Mouse (Mus musculus): ENCODE measurements around the gene Hs6st3. TPM values are rescaled to one million over a fixed set of nuclear protein-coding genes. Genes with fewer than 3 reads are reported as not detected.
"Not testable (repeated sequence)": the region's sequence is repeated elsewhere in the genome, so short reads cannot be mapped to it uniquely, and the experiment has no call there.

Gene Hs6st3
- total RNA-seq, 4 experiments from 2014 or later: 0.41 to 2.3 (median 1.0) TPM

DNA sequence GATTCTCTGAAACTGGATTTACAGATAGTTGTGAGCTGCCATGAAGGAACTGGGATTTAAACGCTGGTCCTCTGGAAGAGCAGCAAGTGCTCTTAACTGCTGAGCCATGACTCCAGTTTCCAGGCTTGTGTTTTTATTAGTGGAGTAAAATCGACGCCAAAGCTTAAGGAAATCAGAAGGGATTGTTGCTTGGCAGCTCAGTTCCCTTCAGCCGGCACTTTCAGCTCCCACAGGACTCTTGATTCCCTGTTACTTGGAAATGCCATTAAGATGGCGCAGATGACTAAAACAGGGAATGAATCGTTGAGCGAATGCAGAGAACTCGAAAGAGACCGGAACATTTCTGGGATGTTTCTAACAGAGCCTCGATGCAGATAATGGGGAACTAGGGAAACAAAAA is 112.2 kb downstream of the Hs6st3 start:
- no peak for DNase-seq

DNA sequence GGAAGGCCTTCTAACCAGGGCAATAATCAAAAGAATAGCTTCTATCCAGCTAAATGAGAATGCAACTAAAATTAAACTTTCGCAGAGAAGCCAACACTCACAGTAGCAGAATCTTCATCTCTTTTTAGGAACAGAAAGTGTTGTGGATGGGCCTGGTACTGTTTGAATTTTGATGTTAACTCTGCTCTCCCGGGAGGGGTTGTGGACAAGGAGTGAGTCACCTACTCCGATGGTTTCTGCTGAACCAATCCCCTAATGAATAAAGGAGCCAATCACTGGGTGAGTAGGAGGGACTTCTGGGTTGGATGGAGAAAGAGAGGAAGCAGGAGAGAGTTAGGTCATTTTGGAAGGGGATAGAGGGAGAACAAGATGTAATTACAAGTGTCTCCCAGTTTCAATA is 117.3 kb downstream of the Hs6st3 start:
- no peak for DNase-seq

DNA sequence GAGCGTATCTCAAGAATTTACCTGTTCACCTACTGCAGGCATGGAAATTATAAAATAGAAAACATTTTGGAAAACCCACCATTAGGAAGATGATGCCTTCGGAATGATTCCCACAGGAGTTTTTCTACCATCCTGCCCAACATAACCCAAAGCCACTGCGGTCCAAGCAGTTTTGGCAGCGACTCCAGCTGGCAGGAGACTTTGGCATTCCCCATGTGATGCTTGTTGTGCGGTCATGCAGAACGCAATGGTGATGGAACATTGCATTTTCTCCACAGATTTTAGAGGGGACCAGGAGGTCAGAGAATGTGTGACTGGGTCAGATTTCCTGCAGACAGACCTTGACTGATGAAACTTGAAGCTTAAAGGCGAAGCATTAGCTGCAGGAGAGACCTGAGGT is 118.9 kb downstream of the Hs6st3 start:
- no peak for DNase-seq

DNA sequence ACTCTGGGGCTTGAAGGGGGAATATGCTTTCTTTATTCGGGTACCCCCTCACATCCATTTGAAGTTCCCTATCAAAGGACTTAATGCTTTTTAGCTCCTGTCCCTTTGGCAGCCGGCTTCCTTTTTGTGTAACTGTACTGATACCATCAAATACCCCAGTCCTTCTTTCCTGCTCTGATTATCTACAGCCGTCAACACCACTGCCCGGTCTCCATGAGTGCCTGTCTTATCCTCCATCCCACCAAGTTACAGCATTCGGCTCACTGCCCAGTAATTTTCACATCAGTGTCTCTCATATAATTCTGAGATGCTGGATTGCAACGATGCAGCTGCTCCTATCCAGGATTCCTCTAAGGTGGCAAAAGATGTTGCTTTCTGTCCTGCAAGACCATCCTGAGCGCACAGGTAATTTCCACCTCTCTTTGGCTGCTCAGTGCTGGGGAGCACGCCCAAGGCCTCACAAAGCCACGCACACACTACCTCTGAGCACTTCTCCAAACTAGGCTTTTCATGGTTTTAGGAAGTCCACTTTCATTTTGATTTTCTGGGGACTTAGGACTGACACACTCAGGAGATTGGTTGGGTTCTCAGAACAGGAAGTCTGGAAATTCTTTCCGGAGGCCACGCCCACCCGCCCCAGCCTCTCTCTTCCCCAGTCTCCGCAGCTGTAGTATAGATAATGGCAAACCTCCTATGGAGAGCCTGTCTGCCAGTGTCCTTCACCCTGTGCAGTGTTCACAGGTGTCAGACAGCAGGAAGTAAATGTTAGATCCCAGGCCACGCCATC is 122.2 kb downstream of the Hs6st3 start:
- DNase-seq: no peak

DNA sequence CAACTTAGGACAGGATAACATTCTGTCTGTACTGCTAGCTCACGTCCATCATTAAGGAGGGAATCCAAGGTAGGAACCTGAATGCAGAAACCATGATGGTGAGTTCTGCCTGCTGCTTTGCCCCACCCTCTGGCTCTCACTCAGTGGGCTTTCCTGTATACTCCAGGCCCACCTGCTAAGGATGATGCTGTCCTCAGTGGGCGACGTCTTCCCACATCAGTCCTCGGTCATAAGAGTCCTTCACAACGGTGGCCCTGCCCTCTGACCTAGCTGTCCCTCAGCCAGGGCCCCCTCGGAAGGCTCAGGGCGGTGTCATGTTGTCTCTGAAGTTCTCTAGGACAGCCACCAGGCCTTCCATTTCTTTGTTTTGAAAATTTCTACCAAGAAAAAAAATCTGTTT is 128.2 kb downstream of the Hs6st3 start:
- DNase-seq: no peak

DNA sequence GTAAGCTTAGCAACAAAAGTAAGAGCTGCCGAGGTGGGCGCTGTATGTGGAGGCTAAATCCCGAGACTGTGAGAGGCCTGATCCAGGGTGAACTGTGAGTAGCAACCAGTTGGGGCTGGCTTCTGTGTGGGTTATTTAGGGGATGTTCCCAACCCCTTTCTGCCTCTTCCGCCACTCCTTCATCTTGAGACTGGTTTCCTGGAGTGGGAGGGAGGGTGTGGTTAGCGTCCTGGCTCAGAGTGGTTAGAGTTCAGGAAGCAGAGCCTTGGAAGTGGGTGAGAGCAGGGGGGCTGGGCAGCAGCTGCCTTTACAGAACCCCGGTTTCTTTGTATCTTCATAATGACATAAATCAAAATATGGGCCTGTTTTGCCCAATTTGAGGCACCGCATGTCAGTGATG is 134.9 kb downstream of the Hs6st3 start:
- no peak for DNase-seq

DNA sequence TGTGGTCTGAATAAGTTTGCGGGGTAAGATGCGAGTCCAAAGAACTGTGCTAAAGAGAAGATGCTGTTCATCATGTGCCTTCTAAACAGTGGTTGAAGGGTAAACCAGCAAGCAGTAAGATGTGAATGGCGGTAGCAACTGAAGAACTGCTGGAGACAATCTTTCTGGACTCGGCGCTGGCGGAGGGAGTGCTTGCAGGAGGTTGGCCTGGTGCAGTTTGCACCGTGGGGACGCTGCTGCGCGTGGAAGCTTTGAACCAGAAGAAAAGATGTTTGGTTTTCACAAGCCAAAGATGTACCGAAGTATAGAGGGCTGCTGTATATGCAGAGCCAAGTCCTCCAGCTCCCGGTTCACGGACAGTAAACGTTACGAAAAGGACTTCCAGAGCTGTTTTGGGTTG is 140.0 kb downstream of the Hs6st3 start:
- DNase-seq: not testable (repeated sequence)

DNA sequence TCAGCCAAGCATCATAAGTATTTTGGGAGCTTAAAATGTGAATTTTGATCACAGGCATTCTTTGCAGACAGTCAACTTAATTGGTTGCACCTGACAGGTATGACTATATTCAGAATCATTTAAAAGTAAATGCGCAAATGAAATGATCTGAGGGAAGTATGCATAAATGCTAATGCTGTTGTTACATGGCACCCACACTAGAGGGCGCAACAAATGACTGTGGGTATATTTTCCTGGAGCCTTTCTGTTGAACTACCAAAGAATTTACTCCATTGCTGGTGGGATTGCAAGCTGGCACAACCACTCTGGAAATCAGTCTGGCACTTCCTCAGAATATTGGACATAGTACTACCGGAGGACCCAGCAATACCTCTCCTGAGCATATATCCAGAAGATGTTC is 145.8 kb downstream of the Hs6st3 start:
- DNase-seq: no peak

DNA sequence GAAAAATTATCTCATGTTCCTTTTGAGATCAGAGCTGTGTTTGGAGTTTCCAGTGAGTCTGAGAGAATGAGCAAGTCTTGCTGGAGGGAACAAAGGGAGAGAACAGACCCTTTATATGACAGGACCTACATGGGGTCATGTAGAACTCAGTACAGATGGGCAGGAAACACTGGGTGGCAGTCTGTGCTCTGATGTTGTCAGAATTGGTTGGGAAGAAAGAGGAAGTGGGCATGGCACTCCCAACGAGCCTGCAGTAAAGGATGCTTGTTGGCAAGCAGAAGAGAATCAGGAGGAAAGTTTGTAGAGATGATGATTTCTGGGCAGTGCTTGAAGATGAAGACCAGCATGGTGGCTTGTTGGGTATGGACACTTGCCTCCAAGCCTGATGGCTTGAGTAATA is 151.5 kb downstream of the Hs6st3 start:
- DNase-seq: no peak

DNA sequence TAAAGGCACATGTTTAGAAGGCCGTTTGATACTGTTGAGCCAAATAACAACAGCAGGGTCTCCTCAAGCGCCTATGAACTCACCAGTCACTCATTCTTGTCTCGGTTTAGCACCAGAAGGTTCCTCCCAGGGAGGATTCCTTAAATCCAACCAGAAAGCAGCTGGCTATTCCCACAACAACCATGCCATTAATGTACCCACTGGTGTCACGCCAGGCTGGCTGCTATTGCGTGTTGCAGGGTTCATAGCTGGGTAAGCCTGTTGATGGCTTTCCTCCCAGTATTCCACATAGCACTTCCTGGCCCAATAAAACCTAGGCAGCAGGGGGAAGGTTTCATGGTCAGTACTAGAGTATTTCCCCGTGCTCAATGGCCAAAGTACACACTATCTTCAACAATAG is 155.9 kb downstream of the Hs6st3 start:
- no peak for DNase-seq

DNA sequence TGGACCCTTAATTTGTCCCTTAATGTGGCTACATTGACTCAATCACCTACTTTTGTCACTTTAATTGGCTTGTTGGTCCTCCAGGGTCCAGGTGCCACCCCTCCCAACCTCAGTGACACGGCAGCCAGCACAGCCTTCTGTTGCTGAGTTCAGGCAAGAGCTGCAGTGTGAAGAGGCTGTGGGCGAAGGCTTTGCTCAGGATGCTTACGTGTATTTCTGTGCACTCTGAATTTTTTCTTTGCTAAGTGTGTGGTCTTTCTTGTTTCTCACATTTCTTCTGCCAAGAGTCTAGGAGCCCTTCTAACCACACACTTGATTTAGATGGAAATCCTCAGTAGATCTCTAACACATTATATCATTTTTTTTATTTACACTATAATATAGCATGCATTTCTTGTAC is 168.3 kb downstream of the Hs6st3 start:
- DNase-seq: no peak

DNA sequence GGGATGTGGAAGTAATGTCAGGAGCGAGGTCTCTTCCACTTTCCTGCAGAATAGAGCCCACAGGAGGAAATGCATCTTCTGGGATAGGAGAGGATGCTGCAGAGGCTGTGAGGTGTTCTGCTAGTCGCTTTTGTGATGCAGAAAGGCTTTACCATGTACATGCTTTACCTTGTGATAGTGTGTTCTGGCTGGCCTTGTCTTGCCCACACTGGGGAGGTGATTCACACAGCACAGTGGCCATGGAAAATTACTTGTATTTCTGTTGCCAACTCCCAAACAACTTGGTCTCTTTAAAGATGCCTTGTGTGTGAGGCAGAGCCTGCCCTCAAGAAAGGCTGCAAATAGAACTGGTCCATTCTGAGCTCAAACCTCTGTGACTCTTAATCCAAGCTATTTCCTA is 180.2 kb downstream of the Hs6st3 start:
- peak; percentile 38 for DNase-seq

DNA sequence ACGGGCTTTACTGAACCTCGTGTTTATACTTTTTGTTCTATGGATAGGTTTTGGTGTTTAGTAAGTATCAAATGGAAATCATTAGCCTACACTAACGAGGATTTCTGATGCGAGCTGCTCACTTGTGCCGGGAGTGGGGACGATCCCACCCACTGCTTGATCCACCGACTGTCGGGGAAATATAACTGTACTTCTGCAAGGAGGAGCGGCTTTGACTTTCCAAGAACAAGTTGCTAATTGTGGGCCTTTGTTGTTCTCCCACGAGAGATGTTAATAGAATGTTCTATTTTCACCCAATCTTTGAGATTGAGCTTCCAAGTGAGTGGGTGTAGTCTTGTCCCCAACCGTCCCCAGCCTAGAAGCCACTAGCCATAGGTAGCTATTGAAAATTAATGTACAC is 209.1 kb downstream of the Hs6st3 start:
- DNase-seq: no peak

DNA sequence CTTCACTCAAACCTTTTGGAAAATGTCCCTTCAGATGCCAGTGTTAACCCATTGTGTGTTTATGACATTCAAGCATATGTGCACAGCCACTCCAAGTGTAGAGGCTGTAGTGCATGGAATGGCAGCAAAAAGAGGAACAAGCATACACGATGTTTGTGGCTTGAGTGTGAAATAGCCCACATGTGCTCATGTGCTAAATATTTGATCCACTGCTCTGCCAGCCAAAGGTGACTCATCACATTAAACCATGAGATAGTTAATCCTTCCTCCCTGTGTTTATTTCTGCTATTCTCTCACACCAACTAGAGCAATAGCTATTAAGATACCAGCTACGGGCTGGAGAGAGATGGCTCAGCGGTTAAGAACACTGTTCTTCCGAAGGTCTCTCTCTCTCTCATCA is 223.3 kb downstream of the Hs6st3 start:
- no peak for DNase-seq

DNA sequence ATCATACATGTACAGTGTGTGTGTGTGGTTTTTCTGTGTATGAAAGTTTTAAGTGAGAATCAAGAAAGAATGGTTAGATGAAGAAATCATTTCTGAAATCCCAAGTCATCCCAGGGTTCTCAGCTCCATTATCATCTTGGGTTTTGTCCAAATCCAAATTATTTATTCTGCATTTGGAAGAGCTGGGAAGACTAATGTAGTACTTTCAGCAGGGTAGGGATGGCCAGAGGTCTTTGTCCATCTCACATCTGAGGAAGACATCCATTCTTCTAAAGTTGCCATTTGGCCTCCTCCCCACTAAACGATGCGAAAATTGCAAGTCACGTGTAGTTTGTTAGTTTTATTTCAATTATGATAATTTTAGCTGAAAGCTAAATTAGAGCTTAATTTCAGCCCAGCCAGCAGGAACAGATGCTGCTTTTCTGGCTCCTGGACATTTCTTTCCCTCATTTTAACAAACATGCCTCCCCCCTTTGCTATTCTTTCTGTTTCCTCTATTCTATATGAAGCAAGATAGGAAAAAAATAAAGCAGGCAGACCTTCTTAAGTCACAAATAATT is 229.8 kb downstream of the Hs6st3 start:
- DNase-seq: no peak

DNA sequence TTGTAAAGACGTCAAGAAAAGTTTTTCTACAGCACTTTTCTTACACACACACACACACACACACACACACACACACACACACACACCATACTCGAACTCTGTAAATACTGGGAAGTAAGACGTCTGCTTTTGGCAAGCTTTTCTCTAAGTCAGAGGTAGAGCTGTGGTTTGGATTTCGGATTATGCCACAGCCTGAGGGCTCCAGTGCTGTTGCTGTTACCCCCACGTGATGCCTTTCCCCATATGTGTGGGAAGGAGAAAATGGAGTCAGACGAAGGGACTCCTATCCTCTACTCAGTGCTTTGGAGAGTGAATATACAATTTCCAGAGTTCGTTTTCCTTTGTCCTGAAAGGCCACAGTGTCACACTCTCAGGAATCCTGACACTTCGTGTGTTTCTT is 231.1 kb downstream of the Hs6st3 start:
- DNase-seq: no peak

DNA sequence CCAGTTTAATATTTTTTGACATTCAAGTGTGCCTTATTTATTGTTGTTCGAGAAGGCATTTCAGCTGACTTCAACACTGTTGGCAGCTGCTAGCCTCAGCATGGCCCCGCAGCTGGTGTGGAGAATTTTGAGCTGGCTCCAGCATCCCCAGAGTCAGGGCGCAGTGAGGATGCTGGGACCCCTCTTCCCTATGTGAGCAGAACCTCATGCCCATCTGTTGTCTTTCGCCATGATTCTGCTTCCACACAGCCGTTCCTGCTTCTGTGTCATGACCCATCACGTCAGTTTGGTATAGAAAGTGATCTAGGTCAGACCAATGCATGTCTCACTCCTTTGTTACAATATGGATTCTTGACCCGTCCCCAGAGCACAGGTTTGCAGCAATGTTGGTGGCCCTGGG is 231.9 kb downstream of the Hs6st3 start:
- DNase-seq: no peak

DNA sequence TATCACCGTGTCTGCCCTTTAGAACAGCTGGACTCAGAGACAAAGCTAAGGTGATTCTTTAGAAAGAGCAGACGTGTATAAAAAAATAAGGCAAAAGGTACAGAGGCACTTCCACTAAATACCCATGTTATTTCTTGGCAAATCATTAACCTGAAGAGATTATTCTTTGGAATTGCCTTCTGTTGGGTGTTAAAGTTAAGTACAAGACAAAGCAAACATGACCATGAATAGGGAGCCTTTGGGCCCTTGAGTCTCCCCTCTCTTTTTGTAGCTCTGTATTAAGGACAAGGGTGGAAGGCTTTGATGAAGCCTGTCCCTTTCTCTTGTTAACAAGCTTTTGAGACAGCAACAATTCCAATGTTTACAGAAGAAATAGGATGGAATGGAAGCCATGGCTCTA is 241.2 kb downstream of the Hs6st3 start:
- DNase-seq: no peak

DNA sequence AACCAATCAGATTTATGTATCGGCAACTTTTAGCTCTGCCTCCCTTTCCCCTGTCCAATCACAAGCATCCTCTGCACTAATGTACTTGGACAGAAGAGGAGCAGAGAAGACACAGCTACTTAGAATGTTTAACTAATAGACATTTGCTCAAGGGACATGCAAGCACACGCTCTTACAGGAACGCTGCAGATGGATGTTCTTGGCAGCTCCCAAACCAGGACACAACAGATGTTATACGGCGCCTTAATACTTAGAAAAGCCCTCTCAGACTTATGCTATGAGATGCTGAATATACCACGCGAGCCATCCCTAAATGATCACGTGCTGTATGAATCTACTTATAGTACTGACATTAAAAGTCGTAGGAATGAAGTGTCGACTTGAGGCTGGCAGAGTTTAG is 263.5 kb downstream of the Hs6st3 start:
- DNase-seq: no peak

DNA sequence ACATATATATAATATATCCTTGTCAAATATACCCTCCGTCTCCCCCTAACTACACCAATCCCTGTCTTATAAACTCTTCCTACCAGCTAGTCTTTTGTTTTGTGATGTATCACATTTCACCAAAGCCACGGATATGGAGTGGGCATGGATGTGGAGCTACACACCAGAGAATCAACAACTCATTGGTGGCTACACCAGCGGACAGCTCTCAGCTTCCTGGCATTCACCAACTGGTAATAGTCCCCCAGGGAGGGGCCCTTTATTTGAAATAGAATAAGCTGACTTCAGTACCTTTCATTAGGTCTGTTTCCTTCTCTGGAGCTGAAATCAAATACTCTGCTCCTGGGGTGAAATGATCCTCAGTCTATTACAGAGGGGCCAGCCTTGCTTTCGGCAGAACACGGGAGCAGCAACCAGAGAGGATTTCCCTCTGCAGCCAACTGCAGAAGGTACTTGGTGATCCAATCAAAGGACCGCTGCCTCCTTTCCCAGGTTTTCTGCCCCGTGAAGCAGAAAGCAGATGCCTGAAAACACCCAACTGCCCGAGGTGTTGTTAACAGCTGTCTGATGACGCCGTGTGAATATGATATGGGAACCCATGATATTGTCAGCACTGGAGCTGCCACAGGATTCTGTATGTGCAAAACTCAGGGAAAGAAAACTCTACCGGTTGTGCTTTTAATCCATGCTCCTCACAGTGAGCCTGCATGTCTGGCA is 271.4 kb downstream of the Hs6st3 start:
- no peak for DNase-seq

DNA sequence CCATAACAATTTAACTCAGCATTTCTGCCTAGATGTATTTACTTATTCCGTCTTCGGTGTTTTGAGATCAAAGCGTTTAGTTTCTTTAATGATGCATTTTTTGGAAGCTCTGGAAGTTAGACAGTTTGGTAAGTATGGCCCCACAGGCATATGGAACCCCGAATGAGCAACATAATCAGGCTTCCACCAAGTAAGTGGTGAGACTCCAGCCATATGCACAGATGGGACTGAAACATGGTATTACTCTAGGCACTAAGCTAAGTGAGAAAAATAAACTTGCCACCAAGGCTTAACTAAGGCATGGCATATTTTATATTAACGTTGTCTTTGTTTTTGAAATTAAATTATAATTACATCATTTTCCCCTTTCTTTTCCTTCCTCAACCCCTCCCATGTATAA is 284.8 kb downstream of the Hs6st3 start:
- no peak for DNase-seq

DNA sequence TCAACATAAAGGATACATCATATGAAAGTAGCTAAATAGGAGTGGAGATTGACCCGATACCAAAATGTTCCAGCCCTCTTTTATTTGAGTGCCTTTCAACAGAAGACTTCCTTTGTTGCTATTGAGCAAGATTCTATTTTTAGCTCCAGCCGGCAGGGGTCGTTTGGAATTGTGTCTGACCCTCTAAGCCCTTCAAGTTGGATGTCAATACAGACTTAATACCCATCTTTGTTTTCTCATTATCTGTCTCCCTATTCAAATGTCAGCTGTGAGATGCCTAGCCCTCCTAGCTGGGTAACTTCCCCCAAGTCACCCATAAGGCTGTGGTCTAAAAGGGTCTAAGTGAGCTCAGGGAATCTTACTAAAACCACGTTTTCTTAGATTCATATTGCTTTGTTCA is 312.3 kb downstream of the Hs6st3 start:
- DNase-seq: no peak

DNA sequence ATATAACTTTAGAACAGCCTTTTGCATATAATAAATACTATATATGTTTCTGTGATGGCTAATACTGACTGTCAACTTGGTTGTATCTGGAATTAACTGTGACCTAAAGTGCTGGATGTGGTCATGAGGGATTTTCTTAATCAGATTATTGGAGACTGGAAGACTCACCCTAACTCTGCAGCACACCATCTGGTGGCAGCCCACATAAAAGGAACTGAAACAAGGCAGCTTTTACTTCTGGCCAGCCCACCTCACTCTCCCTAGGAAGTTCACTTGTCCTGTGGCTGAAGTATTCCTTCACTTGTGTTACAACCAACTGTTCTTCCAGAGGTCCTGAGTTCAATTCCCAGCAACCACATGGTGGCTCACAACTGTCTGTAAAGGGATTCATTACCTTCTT is 313.5 kb downstream of the Hs6st3 start:
- no peak for DNase-seq

DNA sequence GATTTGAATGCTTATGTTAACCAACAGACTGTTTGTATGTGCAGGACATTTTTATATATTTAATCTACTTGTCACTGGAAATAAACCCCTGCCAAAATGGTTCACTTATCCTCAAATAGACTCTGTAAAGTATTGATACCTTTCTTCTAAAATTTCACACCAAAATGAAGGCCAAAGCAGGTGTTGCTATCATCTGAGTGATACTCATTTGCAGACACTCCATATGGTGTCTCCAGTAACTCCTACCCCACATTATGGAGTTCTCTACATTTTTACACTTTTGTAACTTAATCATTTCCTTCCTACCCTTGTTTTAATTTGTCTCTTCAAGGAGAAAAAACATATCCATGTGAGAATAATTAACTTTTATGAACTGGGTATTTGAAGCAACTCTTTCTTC is 314.2 kb downstream of the Hs6st3 start:
- DNase-seq: no peak
